Mouse (Mus musculus): ENCODE measurements around the gene 1700013H16Rik. TPM values are rescaled to one million over a fixed set of nuclear protein-coding genes. Genes with fewer than 3 reads are reported as not detected.
"Not testable (repeated sequence)": the region's sequence is repeated elsewhere in the genome, so short reads cannot be mapped to it uniquely, and the experiment has no call there.

1700013H16Rik gene
- polyA plus RNA-seq (2015; fragmentation: Nextera tagmentation; extraction: Ambion mirVana): not detected in 2 replicates

DNA sequence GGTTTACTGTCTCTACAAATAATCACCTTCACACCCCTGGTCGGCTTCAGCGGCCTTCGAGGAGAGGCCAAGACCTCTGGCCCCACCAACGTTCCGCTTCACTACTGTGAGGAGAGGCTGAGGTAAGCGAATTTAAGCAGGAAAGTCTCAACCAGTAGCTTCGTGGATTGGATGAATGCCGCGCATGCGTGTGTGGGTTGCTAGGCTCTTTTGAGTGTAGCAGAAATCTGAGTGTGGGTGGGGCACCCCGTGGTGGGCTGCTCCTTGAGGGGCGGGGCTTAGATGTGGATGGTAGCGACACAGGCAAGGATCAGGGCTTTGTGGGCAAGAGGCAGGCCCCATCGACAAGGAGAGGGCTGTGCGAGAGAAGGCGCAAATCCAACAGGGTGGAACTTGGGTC lies at the start of gene 1700013H16Rik:
1700013H16Rik (minus strand) TSS at position 96 of the 400 bp plus-strand sequence.
- Histone ChIP-seq H3K4me1 (replicated peaks) (no peaks in the 10 kb centered on the region), H3K4me3 (no peak within 1 kb of the TSS), H3K36me3 (no peaks in the 10 kb centered on the region), H3K27ac (replicated peaks) (no peak within 1 kb of the TSS), H3K9ac (no peak within 1 kb of the TSS), H3K27me3 (no peaks in the 10 kb centered on the region), H3K4me2 (no peak within 1 kb of the TSS), H3K9me3 (peaks cover 9% of the 10 kb centered on the region; the same call in 1 of the 2 replicates)
- WGBS: 90% methylated on average over 16 of the region's 16 CpGs
- ATAC-seq (ENCODE audit: low read depth): no peak

DNA sequence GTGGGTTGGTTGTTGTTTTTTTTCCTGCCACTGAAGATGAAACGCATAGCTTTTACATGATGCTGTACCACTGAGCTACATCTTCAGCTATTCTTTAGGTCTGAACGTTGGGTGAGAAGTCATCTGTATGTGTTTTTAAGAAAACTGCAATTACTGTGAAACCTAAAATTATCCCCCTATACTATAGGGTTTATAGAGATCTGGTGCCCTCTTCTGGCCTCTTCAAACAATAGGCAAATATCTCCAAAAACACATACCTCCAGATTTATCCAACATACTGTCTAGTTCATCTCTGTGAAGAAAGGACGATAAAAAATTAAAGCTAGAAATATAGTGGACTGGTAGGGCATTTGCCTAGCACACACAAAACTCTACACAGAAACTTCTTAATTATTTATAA lies 41.4 kb upstream of the 1700013H16Rik start:
- Histone ChIP-seq H3K4me1 (replicated peaks) (no peaks in the 10 kb centered on the region), H3K9ac (no peak overlapping the region), H3K4me3 (no peak overlapping the region), H3K27ac (replicated peaks) (no peak overlapping the region), H3K4me2 (no peak overlapping the region), H3K36me3 (no peaks in the 10 kb centered on the region), H3K27me3 (no peaks in the 10 kb centered on the region), H3K9me3 (no peaks in the 10 kb centered on the region)
- 32% methylated on average over 3 of the region's 3 CpGs for WGBS
- ATAC-seq (ENCODE audit: low read depth): no peak

DNA sequence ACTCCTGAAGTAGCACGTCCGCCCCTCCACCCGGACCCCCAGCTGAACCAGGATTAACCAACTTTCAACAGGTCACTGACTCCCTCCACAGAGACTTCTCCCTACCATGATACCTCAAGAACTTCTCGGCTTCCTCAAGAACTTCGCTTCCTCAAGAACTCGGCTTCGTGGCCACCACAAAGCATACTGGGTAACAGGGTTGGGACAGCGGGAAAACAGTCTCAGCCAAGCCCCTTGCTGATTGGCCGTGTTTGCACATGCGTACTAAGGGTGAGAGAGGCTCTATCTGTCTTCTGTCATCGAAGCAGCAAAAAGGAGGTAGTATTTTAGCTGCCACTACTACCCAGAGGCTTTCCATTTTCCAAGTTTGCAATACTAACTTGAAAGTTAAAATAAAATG lies 39.9 kb upstream of the 1700013H16Rik start, which contains the start of gene Xlr:
Xlr (minus strand) TSS at position 188 of the 400 bp plus-strand sequence.
- H3K36me3 ChIP-seq; ATAC-seq (ENCODE audit: low read depth); H3K4me2 ChIP-seq; H3K27ac ChIP-seq (replicated peaks); H3K9me3 ChIP-seq; H3K4me3 ChIP-seq; H3K9ac ChIP-seq; H3K4me1 ChIP-seq (replicated peaks); H3K27me3 ChIP-seq: not testable (repeated sequence)
- 82% methylated on average over 11 of the region's 11 CpGs for WGBS

DNA sequence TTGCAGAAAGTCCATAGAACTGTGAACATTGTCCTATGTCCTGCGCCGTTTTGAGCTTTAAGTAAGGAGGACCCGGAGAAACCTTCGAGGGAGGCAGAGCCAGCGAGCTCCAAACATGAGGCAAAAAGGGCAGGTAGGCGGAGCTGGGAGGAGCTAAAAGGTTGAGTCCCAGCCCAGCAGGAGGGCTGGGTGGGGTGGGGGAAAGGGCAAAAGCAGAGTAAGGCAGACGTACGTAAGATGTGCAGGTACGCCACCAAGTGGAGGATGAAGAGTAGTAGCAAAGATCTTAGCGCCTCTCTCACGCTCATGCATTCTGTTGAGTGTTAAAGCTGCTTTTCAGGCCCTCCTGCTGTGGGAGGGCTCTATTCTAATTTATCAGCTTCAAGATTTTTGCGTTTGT lies 18.6 kb upstream of the 1700013H16Rik start, which contains the start of gene Zfp36l3:
Zfp36l3 (minus strand) TSS at position 119 of the 400 bp plus-strand sequence.
- Histone ChIP-seq H3K4me2 (no peak within 1 kb of the TSS), H3K4me1 (replicated peaks) (no peaks in the 10 kb centered on the region), H3K9ac (no peak within 1 kb of the TSS), H3K27me3 (no peaks in the 10 kb centered on the region), H3K4me3 (no peak within 1 kb of the TSS), H3K27ac (replicated peaks) (no peak within 1 kb of the TSS), H3K9me3 (no peaks in the 10 kb centered on the region), H3K36me3 (no peaks in the 10 kb centered on the region)
- ATAC-seq (ENCODE audit: low read depth): no peak
- WGBS: 91% methylated on average over 12 of the region's 12 CpGs

DNA sequence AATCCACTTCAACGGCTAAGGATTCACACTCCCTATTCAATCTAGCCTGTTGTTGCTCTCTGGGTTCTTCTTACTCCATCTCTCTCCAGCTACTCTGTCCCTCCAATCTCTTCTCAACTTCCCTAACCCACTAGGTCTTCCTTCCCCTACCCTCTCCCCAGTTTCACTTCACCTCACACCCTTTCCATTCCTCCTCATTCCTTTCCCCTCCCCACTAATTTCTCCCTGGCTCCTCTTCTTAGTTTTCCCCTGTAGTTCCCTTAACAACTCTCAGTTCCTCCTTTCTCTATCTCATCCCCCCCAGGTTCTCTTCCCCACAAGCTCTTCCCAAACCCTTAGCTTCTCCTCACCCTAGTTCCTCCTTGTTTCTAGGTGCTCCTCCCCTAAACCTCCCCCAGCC lies 4.8 kb downstream of the 1700013H16Rik start:
- 89% methylated on average over 1 of the region's 1 CpGs for WGBS
- no peak overlapping the region for H3K4me2 ChIP-seq
- H3K27me3 ChIP-seq: no peaks in the 10 kb centered on the region
- no peaks in the 10 kb centered on the region for H3K4me1 ChIP-seq (replicated peaks)
- ATAC-seq (ENCODE audit: low read depth): no peak
- peaks cover 9% of the 10 kb centered on the region; the same call in 1 of the 2 replicates for H3K9me3 ChIP-seq
- no peaks in the 10 kb centered on the region for H3K36me3 ChIP-seq
- no peak overlapping the region for H3K4me3 ChIP-seq
- H3K9ac ChIP-seq: no peak overlapping the region
- no peak overlapping the region for H3K27ac ChIP-seq (replicated peaks)

DNA sequence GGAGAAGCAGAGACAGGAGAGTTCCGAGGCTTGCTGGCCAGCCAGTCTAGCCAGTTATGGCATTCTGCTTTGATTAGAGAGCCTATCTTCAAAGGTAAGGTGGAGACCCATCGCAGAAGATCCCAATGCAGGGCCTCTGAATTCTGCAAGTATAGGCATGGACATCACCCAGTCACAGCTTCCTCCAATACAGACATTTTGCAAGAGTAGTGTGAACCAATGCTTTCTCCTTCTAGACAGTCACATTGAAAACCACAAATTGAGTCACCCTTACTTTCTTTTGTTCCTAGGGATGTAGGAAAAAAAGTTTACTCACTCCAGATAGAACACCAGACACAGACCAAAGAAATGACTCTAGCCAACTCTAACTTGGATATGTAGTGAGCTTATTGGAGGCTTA lies 28.7 kb downstream of the 1700013H16Rik start:
- Histone ChIP-seq H3K9me3 (no peaks in the 10 kb centered on the region), H3K4me2 (no peak overlapping the region), H3K4me1 (replicated peaks) (no peaks in the 10 kb centered on the region), H3K27me3 (no peaks in the 10 kb centered on the region), H3K4me3 (no peak overlapping the region), H3K36me3 (no peaks in the 10 kb centered on the region), H3K9ac (no peak overlapping the region), H3K27ac (replicated peaks) (no peak overlapping the region)
- 88% methylated on average over 2 of the region's 2 CpGs for WGBS
- no peak for ATAC-seq (ENCODE audit: low read depth)

DNA sequence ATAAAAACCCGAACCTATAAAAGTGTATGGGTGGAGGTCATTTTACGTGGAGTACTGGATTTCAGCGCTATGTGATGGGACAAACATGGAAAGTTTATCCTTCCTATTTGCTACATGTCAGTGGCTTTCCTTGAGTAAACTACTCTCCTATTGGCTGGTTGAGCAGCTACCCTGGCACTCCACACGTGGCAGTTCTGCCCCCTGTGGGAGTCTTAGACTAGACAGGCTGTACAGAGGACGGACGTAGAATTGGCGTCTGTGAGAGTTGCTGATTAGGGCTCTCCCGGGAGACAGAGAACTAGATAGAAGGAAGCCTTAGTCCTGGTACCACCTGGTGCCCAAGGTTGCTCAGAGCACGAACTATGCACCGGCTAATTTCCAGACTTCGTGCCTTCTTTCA lies 33.0 kb downstream of the 1700013H16Rik start, which contains the start of gene 4930502E18Rik:
4930502E18Rik (plus strand) TSS at position 231 of the 400 bp plus-strand sequence.
- Histone ChIP-seq H3K9me3 (no peaks in the 10 kb centered on the region), H3K27ac (replicated peaks) (no peak within 1 kb of the TSS), H3K4me1 (replicated peaks) (no peaks in the 10 kb centered on the region), H3K36me3 (no peaks in the 10 kb centered on the region), H3K4me3 (no peak within 1 kb of the TSS), H3K9ac (no peak within 1 kb of the TSS), H3K4me2 (no peak within 1 kb of the TSS), H3K27me3 (no peaks in the 10 kb centered on the region)
- ATAC-seq (ENCODE audit: low read depth): no peak
- WGBS: 76% methylated on average over 11 of the region's 11 CpGs

DNA sequence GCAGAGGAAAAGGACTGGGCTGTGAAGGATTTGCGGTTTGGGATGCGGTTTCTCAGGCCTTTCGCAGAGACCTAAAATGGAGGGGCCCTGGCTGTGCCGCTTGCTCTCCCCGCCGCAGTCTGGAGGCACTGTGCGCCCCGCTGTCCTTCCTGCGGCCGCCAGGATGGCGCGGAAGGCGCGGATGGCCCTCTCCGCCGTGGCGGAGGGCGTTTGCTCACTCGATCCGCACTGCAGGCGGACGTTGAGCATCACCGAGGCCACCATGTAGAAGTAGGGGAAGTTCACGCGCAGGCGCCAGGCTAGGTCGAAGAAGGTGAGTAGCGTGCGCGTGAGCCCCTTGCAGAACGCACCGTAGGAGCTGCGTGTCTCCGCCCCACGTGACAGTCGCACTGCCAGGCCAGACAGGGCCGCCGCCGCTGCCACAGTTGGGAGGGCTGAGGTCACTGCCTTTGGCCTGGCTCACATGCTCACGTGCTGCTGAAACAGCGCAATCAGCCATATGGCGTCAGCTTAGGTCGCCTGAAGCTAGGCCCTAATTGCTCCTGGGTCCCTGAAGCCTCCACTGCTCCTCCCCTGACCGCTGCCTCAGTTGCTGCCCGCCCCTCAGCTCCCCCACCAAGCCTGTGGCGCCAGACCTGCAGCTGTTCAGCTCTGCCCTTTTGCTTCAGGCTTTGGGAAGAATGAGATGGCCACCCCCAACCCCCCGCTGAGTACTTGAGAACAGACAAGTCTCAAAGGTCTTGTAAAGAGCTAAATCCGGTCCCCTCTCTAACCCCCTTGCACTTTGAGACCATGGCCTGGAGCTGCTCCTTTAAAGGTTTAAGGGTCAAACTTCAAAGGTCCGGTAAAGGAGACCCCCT lies 41.1 kb downstream of the 1700013H16Rik start:
- Histone ChIP-seq H3K4me2 (peak overlapping the region; percentile 58), H3K36me3 (no peaks in the 10 kb centered on the region), H3K27me3 (no peaks in the 10 kb centered on the region), H3K9me3 (no peaks in the 10 kb centered on the region), H3K4me3 (peak overlapping the region; percentile 38), H3K27ac (replicated peaks) (0 out of 2 replicates have a peak overlapping the region, but pooled peaks have one; percentile 38), H3K9ac (peak overlapping the region; percentile 60), H3K4me1 (replicated peaks) (no peaks in the 10 kb centered on the region; the same call in 1 of the 2 replicates)
- peak; percentile 90 for ATAC-seq (ENCODE audit: low read depth)
- WGBS: 17% methylated on average over 49 of the region's 49 CpGs

DNA sequence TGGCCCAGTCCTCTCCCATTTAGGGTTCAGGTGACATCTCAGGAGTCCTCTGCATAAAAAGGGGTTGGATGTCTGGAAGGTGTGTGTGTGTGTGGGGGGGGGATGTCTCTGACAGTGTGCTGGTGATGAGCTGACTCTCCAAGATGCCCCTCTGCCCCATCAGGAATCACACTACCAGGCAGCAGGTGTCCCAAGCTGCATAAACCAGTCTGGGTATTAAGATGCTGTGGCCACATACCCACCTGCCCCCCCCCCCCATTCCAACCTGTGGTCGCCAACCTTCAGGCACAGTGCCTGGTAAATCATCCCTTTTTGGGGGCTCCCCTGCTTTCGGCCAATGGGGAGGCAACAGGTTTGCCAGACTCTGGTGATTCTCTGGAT lies 41.7 kb downstream of the 1700013H16Rik start:
- peak; percentile 40; the same call in 1 of the 2 replicates for ATAC-seq (ENCODE audit: low read depth)
- Histone ChIP-seq H3K9me3 (no peaks in the 10 kb centered on the region), H3K27ac (replicated peaks) (no peak overlapping the region), H3K4me2 (peak overlapping the region; percentile 58), H3K4me3 (peak overlapping the region; percentile 38), H3K9ac (0 out of 2 replicates have a peak overlapping the region, but pooled peaks have one; percentile 60), H3K4me1 (replicated peaks) (no peaks in the 10 kb centered on the region; the same call in 1 of the 2 replicates), H3K36me3 (no peaks in the 10 kb centered on the region), H3K27me3 (no peaks in the 10 kb centered on the region)
- 51% methylated on average over 2 of the region's 2 CpGs for WGBS

DNA sequence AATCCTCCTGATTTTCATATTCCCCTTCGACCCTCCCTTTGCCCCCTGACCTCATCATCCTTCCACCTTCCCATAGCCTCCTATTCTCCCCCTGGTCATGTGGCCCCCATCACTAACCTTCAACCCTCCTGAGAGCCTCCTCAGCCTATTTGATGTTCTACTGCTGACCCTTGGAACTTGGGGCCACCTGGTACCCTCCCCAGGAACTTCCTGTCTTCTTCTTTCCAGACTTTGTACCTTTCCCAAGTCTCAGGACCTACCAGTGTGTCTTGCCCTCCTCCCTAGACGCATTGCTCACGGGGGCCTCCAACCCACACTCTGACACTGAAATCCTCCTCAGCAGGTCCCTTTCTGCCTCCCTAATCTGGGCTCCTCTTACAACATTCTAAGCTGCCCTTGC lies 55.0 kb downstream of the 1700013H16Rik start:
- H3K4me1 ChIP-seq (replicated peaks): no peaks in the 10 kb centered on the region
- H3K27me3 ChIP-seq: no peaks in the 10 kb centered on the region
- H3K27ac ChIP-seq (replicated peaks): no peak overlapping the region
- H3K4me2 ChIP-seq: no peak overlapping the region
- WGBS: 73% methylated on average over 3 of the region's 3 CpGs
- no peaks in the 10 kb centered on the region for H3K36me3 ChIP-seq
- no peak overlapping the region for H3K9ac ChIP-seq
- H3K9me3 ChIP-seq: no peaks in the 10 kb centered on the region
- ATAC-seq (ENCODE audit: low read depth): no peak
- no peak overlapping the region for H3K4me3 ChIP-seq

DNA sequence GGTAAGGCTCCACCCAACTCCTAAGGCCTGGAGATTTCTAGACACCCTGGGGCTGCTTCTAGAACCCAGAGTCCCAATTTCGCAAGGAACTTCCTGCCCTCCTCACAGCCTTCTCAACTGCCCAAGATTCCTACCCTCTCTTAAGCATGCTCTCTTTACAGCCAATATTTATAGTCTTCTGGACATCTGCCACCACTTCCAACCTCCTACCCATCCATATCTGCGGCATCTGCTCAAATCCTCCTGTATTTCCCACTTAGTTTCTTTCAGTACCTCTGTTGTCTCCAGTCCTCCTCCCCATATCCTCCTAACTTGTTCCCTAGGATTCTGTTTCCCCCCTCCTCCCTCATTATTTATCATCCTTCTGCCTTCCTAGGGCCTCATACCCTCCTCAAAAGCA lies 58.4 kb downstream of the 1700013H16Rik start:
- no peaks in the 10 kb centered on the region for H3K4me1 ChIP-seq (replicated peaks)
- H3K36me3 ChIP-seq: no peaks in the 10 kb centered on the region
- no peak overlapping the region for H3K9ac ChIP-seq
- no peak overlapping the region for H3K4me2 ChIP-seq
- no peak overlapping the region for H3K27ac ChIP-seq (replicated peaks)
- no peak overlapping the region for H3K4me3 ChIP-seq
- whole genome bisulfite sequencing: 95% methylated on average over 2 of the region's 2 CpGs
- ATAC-seq (ENCODE audit: low read depth): no peak
- no peaks in the 10 kb centered on the region for H3K27me3 ChIP-seq
- H3K9me3 ChIP-seq: no peaks in the 10 kb centered on the region

DNA sequence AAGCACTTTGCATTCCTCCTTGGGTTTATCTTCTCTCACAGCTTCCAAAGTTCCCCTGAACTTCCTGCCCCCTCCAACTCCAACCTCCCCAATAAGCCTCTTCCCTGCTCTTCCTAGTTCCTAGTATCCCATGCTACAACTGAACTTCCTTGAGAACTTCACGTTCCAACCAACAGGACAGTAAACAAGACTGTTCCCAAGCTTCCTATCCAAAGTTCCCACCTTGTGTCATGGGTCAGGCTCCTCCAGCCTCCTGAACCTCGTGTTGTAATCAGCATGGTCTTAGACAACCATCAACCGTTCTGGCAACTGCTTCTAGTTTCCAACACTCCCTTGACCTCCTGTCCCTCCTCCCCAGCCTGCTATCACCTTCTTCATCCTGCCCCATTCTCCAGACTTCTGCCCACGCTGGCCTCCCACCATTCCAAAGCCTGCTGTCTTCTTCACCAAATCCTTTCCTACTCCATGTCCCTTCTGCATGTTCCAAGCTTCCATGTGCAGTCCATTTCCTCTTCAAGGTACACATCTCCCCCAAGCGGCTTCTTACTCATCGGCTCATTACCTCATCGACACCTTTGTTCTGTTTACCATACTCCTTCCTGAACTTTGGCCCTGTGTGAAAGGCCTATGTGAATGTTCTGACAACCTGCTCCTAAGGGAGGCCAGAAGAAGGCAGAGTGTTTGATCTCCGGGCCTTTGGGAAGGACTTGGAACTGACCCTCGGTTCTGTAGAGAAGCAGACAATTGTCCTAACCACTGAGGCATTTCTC lies 63.4 kb downstream of the 1700013H16Rik start:
- no peak for ATAC-seq (ENCODE audit: low read depth)
- 87% methylated on average over 9 of the region's 9 CpGs for WGBS

More for the DNA sequence above, 63.4 kb downstream of the 1700013H16Rik start:
- Histone ChIP-seq H3K9ac (no peak overlapping the region), H3K27ac (replicated peaks) (no peak overlapping the region), H3K4me2 (no peak overlapping the region), H3K9me3 (no peaks in the 10 kb centered on the region), H3K36me3 (no peaks in the 10 kb centered on the region), H3K4me1 (replicated peaks) (no peaks in the 10 kb centered on the region), H3K4me3 (no peak overlapping the region), H3K27me3 (no peaks in the 10 kb centered on the region)

Data from neural tube, embryonic 13.5 days (tissue).